Mouse (Mus musculus) intestine, postnatal 0 days (tissue): Measurements from ENCODE around the gene Tgfbr3l. TPM values are rescaled to one million over a fixed set of nuclear protein-coding genes. Genes with fewer than 3 reads are reported as not detected.
"Not testable (repeated sequence)": the region's sequence is repeated elsewhere in the genome, so short reads cannot be mapped to it uniquely, and the experiment has no call there.

ENCODE experiments used
- ATAC-seq: fragments of 200-750 bp; cut with Nextera tagmentation; 2 replicates; pipeline ENCODE4 v1.8.0; 2017; ENCODE audit warnings: mild to moderate bottlenecking, moderate TSS enrichment, moderate library complexity
- H3K27ac ChIP-seq: fragments of 300-500 bp; sonication (generic); 2 replicates; pipeline ENCODE4 v1.5.1; 2014; ENCODE audit warnings: mild to moderate bottlenecking, low read depth, low read length, moderate library complexity
- H3K27me3 ChIP-seq: fragments of 300-500 bp; sonication (generic); replicated peaks from 2 replicates; pipeline ENCODE4 v1.6.1; 2014; ENCODE audit warnings: low read length, mixed read lengths; ENCODE audit not compliant: control insufficient read depth, insufficient read depth
- H3K36me3 ChIP-seq: fragments of 300-500 bp; sonication (generic); 2 replicates; pipeline ENCODE4 v1.6.1; 2014; ENCODE audit warnings: mild to moderate bottlenecking, moderate library complexity; ENCODE audit not compliant: control insufficient read depth, insufficient read depth
- H3K4me1 ChIP-seq: fragments of 300-500 bp; sonication (generic); replicated peaks from 2 replicates; pipeline ENCODE4 v1.6.1; 2014; ENCODE audit warnings: antibody characterized with exemption, low read length, mixed read lengths; ENCODE audit not compliant: control insufficient read depth, insufficient read depth
- H3K4me2 ChIP-seq: fragments of 300-500 bp; sonication (generic); replicated peaks from 2 replicates; pipeline ENCODE4 v1.6.1; 2014; ENCODE audit warnings: low read depth, mild to moderate bottlenecking, moderate library complexity
- H3K4me3 ChIP-seq: fragments of 300-500 bp; sonication (generic); 2 replicates; pipeline ENCODE4 v1.5.1; 2014; ENCODE audit warnings: low read depth, low read length
- H3K9ac ChIP-seq: fragments of 300-500 bp; sonication (generic); 2 replicates; pipeline ENCODE4 v1.6.1; 2014; ENCODE audit warnings: mild to moderate bottlenecking, low read depth, low read length
- H3K9me3 ChIP-seq: fragments of 300-500 bp; sonication (generic); 2 replicates; pipeline ENCODE4 v1.6.1; 2016; ENCODE audit warnings: mixed run types; ENCODE audit not compliant: control insufficient read depth
- CTCF ChIP-seq: sonication (generic); IDR thresholded peaks from 2 replicates; pipeline ENCODE4 v1.5.1; 2016; ENCODE audit warnings: low read depth, mild to moderate bottlenecking, control low read depth, antibody characterized with exemption, moderate library complexity
- WGBS: fragments of 180-500 bp; shearing (Covaris S2); extraction: QIAGEN DNeasy Blood & Tissue Kit; methylation state at CpG from one replicate; pipeline ENCODE4 v1.1.7; 2014; 5-methylcytosine and 5-hydroxymethylcytosine counted together
- polyA plus RNA-seq: library from polyadenylated mRNA; unstranded; fragments of >200 nt; fragmentation: Nextera tagmentation; extraction: Ambion mirVana; gene quantifications from 2 replicates; pipeline ENCODE4 v1.2.1, GENCODE M21; 2015

Tgfbr3l gene
- polyA plus RNA-seq, 1 experiment from 2014 or later, result 0.87 TPM

DNA sequence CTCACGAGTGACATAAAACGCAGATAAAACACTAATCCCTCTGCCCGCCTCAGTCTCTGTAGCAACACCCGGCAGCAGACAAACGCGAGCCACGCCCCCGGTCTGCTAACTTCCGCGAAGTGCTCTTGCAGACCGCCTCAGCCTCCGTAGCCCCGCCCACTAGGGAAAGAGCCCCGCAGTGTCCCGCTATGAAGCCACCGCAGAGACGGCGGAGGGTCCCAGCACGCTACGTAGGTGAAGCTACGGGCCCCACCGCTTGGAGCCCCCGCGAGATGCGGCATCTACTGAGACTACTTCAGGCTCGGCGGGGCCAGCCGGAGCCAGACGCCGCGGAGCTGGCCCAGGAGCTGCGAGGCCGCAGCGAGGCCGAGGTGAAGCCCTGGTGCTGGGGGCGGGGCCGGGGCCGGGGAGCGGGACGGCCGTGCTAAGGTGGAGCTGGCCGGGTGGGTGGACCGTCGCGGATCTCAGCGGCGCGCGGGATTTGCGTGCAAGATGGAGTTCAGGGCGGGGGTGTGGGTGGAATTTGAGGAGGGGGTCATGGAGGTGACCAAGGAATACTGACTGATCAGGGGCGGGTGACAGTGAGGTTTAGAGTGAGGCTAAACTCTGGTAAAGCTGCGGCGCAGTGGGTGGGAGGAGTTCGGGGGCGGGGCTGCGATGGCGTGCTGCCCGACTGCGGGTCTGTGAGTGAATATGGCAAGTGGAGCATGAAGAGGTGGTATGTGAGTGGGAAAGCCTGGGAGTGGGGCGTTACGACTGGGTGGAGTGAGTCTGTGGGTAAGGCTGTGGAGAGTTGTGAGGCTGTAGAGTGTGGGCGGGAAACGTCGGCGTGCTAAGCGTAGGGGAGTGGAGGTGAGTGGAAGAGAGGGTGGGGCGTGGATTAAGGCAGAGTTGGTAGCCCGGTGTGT is 5.2 kb downstream of the Tgfbr3l start, which contains the start of gene Snapc2:
TSS of gene Snapc2 (plus strand) at position 147 of the 908 bp plus-strand sequence.
- TF ChIP-seq CTCF, result no peak
- Histone ChIP-seq H3K9ac (peak within 1 kb of the TSS; percentile 59), H3K27me3 (no peaks in the 10 kb centered on the region), H3K4me1 (no peaks in the 10 kb centered on the region), H3K4me3 (peak within 1 kb of the TSS; percentile 92), H3K27ac (peak within 1 kb of the TSS; percentile 71), H3K9me3 (no peaks in the 10 kb centered on the region), H3K4me2 (peak within 1 kb of the TSS; percentile 90), H3K36me3 (peaks cover 22% of the 10 kb centered on the region)
- peak; percentile 93 for ATAC-seq
- WGBS, result under 1% methylated on average over 69 of the region's 69 CpGs

DNA sequence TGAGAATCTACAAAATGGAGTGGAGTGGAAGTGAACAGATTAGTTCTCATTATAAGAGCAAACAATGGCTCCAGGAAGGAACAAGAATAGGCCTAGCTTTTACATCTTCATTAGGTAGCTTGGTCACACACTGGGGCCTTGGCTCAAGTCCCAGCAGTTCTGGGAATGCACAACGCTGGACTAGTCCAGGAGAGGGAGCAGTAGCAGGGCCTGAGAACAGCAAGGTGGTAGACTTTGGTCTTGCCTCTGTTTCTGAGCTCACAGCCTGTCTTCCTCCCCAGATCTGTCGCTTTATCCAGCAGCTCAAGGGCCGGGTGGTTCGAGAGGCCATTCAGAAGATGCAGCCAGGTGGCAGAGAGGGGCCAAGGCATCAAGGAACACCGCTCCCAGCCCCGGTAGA is 6.0 kb downstream of the Tgfbr3l start:
- WGBS, result 63% methylated on average over 6 of the region's 6 CpGs
- H3K9me3 ChIP-seq, result no peaks in the 10 kb centered on the region
- 0 out of 2 replicates have a peak overlapping the region, but pooled peaks have one; percentile 59 for H3K9ac ChIP-seq
- H3K4me1 ChIP-seq, result no peaks in the 10 kb centered on the region
- H3K4me3 ChIP-seq, result peak overlapping the region; percentile 92
- ATAC-seq, result no peak
- H3K4me2 ChIP-seq, result peak overlapping the region; percentile 90
- TF ChIP-seq CTCF, result peak; percentile 71
- no peaks in the 10 kb centered on the region for H3K27me3 ChIP-seq
- peaks cover 17% of the 10 kb centered on the region for H3K36me3 ChIP-seq
- H3K27ac ChIP-seq, result no peak overlapping the region

DNA sequence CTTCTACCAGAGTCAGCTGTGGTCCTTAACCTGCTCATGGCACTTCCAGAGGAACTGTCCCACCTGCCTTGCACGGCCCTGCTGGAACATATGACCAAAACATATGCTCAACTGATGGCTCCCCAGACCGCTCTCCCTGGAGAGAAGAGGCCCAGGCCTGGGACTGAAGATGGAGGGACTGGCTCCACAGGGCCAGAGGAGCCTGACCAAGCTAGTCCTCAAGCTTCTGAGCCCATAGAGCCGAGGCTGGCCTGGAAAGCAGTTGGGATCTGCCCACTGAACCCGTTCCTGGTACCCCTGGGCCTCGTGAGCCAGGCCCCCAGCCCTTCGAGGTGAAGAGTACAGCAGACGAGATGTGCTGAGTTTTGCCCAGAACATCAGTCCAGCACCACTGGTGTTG is 7.5 kb downstream of the Tgfbr3l start:
- not testable (repeated sequence) for H3K9me3 ChIP-seq, H3K27ac ChIP-seq, ATAC-seq, H3K4me3 ChIP-seq, H3K9ac ChIP-seq, H3K4me2 ChIP-seq, H3K27me3 ChIP-seq, H3K4me1 ChIP-seq
- WGBS, result 85% methylated on average over 7 of the region's 7 CpGs
- peaks cover 26% of the 10 kb centered on the region for H3K36me3 ChIP-seq

DNA sequence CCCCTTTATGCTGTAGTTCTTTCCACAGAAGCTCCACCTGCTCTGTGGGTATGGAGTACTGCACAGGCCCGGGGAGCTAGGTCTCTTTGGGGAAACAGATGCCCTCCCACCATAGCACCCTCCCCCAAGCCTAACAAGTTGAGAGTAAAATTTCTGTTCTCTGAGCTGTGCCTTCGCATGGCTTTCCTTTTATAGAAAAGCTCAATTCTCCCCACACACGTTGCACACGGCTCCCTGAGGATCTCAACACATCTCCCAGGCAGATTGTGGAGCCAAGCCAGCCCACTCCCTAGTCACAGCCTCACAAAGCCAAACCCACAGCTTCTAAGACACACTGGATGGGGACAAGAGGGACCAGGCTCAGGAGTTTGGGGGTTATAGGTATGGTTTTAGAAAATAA is 8.9 kb downstream of the Tgfbr3l start:
- no peak for TF ChIP-seq CTCF
- no peak overlapping the region for H3K4me3 ChIP-seq
- no peaks in the 10 kb centered on the region for H3K9me3 ChIP-seq
- no peak overlapping the region for H3K4me2 ChIP-seq
- ATAC-seq, result no peak
- no peaks in the 10 kb centered on the region for H3K27me3 ChIP-seq
- H3K27ac ChIP-seq, result no peak overlapping the region
- H3K36me3 ChIP-seq, result peaks cover 37% of the 10 kb centered on the region
- no peak overlapping the region for H3K9ac ChIP-seq
- 60% methylated on average over 4 of the region's 4 CpGs for whole genome bisulfite sequencing
- H3K4me1 ChIP-seq, result no peaks in the 10 kb centered on the region

DNA sequence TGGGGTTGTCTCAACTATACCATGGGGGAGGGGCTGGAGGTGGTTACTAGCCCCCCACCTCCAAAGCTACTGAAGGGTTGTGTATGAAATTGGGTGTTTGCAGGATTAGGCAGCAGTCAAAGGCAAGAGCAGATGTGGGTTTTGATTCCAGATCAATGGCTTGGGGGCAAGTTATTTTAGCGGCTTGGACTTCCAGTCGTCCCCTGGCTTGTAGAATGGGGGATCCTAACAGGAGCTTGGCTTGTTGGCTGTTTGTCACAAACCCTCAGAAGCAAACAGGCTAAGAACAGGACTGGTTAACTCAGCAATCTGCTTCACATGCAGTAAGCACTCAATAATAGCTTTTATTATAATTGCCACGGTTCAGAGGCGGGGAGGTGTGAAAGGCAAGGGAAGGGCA is 9.3 kb downstream of the Tgfbr3l start:
- H3K4me3 ChIP-seq, result no peak overlapping the region
- ATAC-seq, result no peak
- H3K27ac ChIP-seq, result no peak overlapping the region
- no peaks in the 10 kb centered on the region for H3K9me3 ChIP-seq
- H3K9ac ChIP-seq, result no peak overlapping the region
- no peaks in the 10 kb centered on the region for H3K27me3 ChIP-seq
- WGBS, result 78% methylated on average over 4 of the region's 4 CpGs
- H3K36me3 ChIP-seq, result peaks cover 42% of the 10 kb centered on the region
- H3K4me1 ChIP-seq, result no peaks in the 10 kb centered on the region
- no peak overlapping the region for H3K4me2 ChIP-seq
- no peak for TF ChIP-seq CTCF

DNA sequence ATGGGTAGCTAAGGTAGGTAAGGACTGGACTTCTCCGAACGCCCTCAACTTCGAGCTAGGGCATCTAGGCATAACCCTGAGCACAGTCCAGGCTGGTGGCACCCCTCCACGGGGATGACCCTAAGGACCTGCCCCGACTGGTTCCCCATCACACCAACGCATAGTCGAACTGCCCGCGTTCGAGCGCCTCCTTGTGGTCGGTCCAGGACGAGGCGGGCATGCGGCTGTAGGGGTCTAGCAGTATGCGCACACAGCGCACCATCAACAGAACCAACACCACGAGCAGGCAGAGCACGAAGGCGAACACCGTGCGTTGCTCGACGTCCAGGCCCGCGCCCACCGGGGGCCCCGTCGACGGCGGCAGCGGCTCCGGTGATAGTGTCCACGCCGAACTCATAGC is 10.2 kb downstream of the Tgfbr3l start:
- Histone ChIP-seq H3K27me3 (no peaks in the 10 kb centered on the region), H3K9ac (peak overlapping the region; percentile 34), H3K36me3 (peaks cover 51% of the 10 kb centered on the region), H3K4me3 (peak overlapping the region; percentile 63), H3K27ac (no peak overlapping the region), H3K9me3 (no peaks in the 10 kb centered on the region), H3K4me1 (no peaks in the 10 kb centered on the region), H3K4me2 (peak overlapping the region; percentile 98)
- TF ChIP-seq CTCF, result peak; percentile 95
- 3% methylated on average over 35 of the region's 35 CpGs for WGBS
- peak; percentile 44 for ATAC-seq
